Mouse (Mus musculus): ENCODE results near the gene Sbds.

- TF ChIP-seq USF1 (IDR thresholded peaks at IDR 0.05; ENCODE audit: low read depth) (no peak), MAX (IDR thresholded peaks at IDR 0.05) (no peak), CTCF (IDR thresholded peaks at IDR 0.05; ENCODE audit: control insufficient read depth, insufficient read depth, insufficient read length) (no peak)
Measured at GRCm38 (mm10) chr5:130212956-130213355, 42.4 kb downstream of the Sbds start.
